In the genomic region with DNA sequence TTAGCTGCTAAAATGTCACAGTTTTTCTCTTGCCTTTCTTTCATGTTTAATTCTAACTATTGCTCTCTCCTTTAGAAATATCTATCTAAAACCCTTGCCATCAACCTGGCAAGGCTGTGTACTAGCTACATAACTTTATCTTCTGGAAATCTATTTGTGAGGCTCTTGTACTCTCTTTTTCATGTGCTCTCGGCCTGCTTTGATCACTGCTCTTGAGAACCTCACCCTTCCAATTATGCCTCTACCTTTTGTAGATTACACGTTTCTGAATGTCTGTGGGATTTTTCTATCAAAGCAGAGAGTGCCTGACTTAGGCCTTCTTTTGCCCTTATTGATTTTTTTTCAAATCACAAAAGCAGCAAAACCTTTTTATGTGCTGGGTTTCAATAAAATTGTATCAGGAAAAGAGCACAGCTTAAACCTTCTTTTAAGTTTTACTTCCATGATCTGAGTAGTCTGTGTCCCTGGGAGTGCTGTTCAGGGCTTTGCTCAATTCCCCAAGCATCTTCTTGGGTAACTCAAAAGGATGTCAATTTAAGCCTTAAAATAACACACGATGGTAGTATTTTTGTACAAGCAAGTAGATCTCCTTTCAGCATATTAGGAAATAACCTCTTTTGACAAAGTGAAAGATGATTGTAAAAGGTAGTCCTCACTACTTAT, we compare ENCODE assay signal across 30 mouse cellular contexts.
A peak's percentile ranks its signal among the peaks of the same experiment; 100 is the strongest.
DNase-seq lines count a peak whose midpoint lies in the region; ATAC-seq lines count a peak whose summit lies in the region.
"Had no signal": no experiment of that assay in that cellular context is flagged by ENCODE, and none has a peak within 500 bp of the region (broad histone marks: within the 10 kb centered on the region; RNA-seq: fewer than 3 reads in every experiment).

No protein-coding gene starts in this region.

- peak; percentile 33 for DNase-seq in forebrain, embryonic 14.5 days (ENCODE audit: low spot score)
- peak; percentile 37 for DNase-seq in midbrain, embryonic 14.5 days
- DNase-seq in midbrain, embryonic 10.5 days (ENCODE audit: low spot score): no peak
- DNase-seq in brain, adult 2 months (ENCODE audit: low read depth, low spot score): peak; percentile 7
- DNase-seq in brain, embryonic 18.5 days (ENCODE audit: low read depth, low spot score): peak; percentile 8
- no peak for DNase-seq in right cerebral cortex, postnatal 10 days (ENCODE audit: low spot score in 2 of 2)
- DNase-seq in hindbrain, embryonic 14.5 days (ENCODE audit: low spot score): no peak
- DNase-seq: adrenal gland, adult 8-10 months; adrenal gland, postnatal 14 days; adrenal gland, postnatal 36 days; B cell, adult 2 months; cerebellum, adult 11 months; cerebellum, adult 18-20 months; cerebellum, adult 8-10 months; cerebellum, adult 9-11 months; cerebellum, postnatal 14 days; cerebellum, postnatal 36 days; embryo, embryonic 11 days had no signal

- 62% methylated on average over 3 of the region's 3 CpGs for WGBS in forebrain, embryonic 14.5 days
- WGBS in forebrain, embryonic 12.5 days: 64% methylated on average over 3 of the region's 3 CpGs
- 60% methylated on average over 3 of the region's 3 CpGs for WGBS in midbrain, embryonic 14.5 days
- 75% methylated on average over 3 of the region's 3 CpGs for WGBS in midbrain, embryonic 10.5 days
- 68% methylated on average over 3 of the region's 3 CpGs for whole genome bisulfite sequencing in hindbrain, embryonic 14.5 days

- H3K9me3 ChIP-seq in forebrain, embryonic 14.5 days (replicated peaks; ENCODE audit: control insufficient read depth, low read length): no peaks in the 10 kb centered on the region
- H3K9me3 ChIP-seq in forebrain, embryonic 12.5 days: no peaks in the 10 kb centered on the region
- no peaks in the 10 kb centered on the region for H3K9me3 ChIP-seq in midbrain, embryonic 14.5 days (ENCODE audit: control insufficient read depth, low read length)
- no peaks in the 10 kb centered on the region for H3K9me3 ChIP-seq in midbrain, embryonic 10.5 days (replicated peaks)
- no peaks in the 10 kb centered on the region for H3K9me3 ChIP-seq in hindbrain, embryonic 14.5 days (ENCODE audit: control insufficient read depth, low read length)
- H3K9me3 ChIP-seq: embryonic facial prominence, embryonic 13.5 days; embryonic facial prominence, embryonic 15.5 days; forebrain, embryonic 10.5 days; forebrain, embryonic 13.5 days had no signal

- H3K36me3 ChIP-seq in forebrain, embryonic 14.5 days (ENCODE audit: control insufficient read depth, insufficient read depth, low read length): no peaks in the 10 kb centered on the region
- no peaks in the 10 kb centered on the region for H3K36me3 ChIP-seq in forebrain, embryonic 12.5 days (replicated peaks)
- no peaks in the 10 kb centered on the region for H3K36me3 ChIP-seq in midbrain, embryonic 14.5 days (ENCODE audit: control insufficient read depth, insufficient read depth, low read length)
- H3K36me3 ChIP-seq in midbrain, embryonic 10.5 days: no peaks in the 10 kb centered on the region
- no peaks in the 10 kb centered on the region for H3K36me3 ChIP-seq in hindbrain, embryonic 14.5 days (replicated peaks; ENCODE audit: control insufficient read depth, insufficient read depth)
- H3K36me3 ChIP-seq: embryonic facial prominence, embryonic 13.5 days; embryonic facial prominence, embryonic 15.5 days; forebrain, embryonic 10.5 days; G1E had no signal

- H3K27me3 ChIP-seq in forebrain, embryonic 14.5 days (replicated peaks; ENCODE audit: control insufficient read depth, insufficient read depth, low read length): no peaks in the 10 kb centered on the region
- H3K27me3 ChIP-seq in forebrain, embryonic 12.5 days: no peaks in the 10 kb centered on the region
- no peaks in the 10 kb centered on the region for H3K27me3 ChIP-seq in midbrain, embryonic 14.5 days (ENCODE audit: control insufficient read depth, insufficient read depth, low read length)
- no peaks in the 10 kb centered on the region for H3K27me3 ChIP-seq in midbrain, embryonic 10.5 days (ENCODE audit: low read depth, poor library complexity, severe bottlenecking)
- H3K27me3 ChIP-seq in hindbrain, embryonic 14.5 days (ENCODE audit: control insufficient read depth, insufficient read depth, low read length): no peaks in the 10 kb centered on the region
- H3K27me3 ChIP-seq: CH12.LX; embryonic facial prominence, embryonic 13.5 days; embryonic facial prominence, embryonic 15.5 days; forebrain, embryonic 13.5 days; Patski had no signal

- H3K4me3 ChIP-seq in forebrain, embryonic 14.5 days (ENCODE audit: low read depth, low read length): no peak overlapping the region
- no peak overlapping the region for H3K4me3 ChIP-seq in forebrain, embryonic 12.5 days (replicated peaks)
- H3K4me3 ChIP-seq in midbrain, embryonic 14.5 days (replicated peaks; ENCODE audit: low read depth, low read length): no peak overlapping the region
- no peak overlapping the region for H3K4me3 ChIP-seq in midbrain, embryonic 10.5 days
- H3K4me3 ChIP-seq in hindbrain, embryonic 14.5 days (replicated peaks; ENCODE audit: low read length): no peak overlapping the region
- H3K4me3 ChIP-seq: embryonic facial prominence, embryonic 13.5 days; embryonic facial prominence, embryonic 15.5 days; erythroblast, embryonic 14.5 days; forebrain, embryonic 10.5 days; forebrain, embryonic 13.5 days had no signal

- H3K9ac ChIP-seq in forebrain, embryonic 14.5 days (ENCODE audit: low read length): no peak overlapping the region
- H3K9ac ChIP-seq in forebrain, embryonic 12.5 days: no peak overlapping the region
- H3K9ac ChIP-seq in midbrain, embryonic 14.5 days (replicated peaks; ENCODE audit: low read length): no peak overlapping the region
- H3K9ac ChIP-seq in hindbrain, embryonic 14.5 days: no peak overlapping the region
- H3K9ac ChIP-seq: embryonic facial prominence, embryonic 13.5 days; embryonic facial prominence, embryonic 15.5 days; forebrain, embryonic 13.5 days had no signal

- H3K4me1 ChIP-seq in forebrain, embryonic 14.5 days (ENCODE audit: control insufficient read depth, insufficient read depth, low read length): no peaks in the 10 kb centered on the region
- no peaks in the 10 kb centered on the region for H3K4me1 ChIP-seq in forebrain, embryonic 12.5 days
- no peaks in the 10 kb centered on the region for H3K4me1 ChIP-seq in midbrain, embryonic 14.5 days (ENCODE audit: control insufficient read depth, insufficient read depth, low read length)
- no peaks in the 10 kb centered on the region for H3K4me1 ChIP-seq in midbrain, embryonic 10.5 days
- H3K4me1 ChIP-seq in hindbrain, embryonic 14.5 days (replicated peaks; ENCODE audit: control insufficient read depth, insufficient read depth, low read length): no peaks in the 10 kb centered on the region
- H3K4me1 ChIP-seq: embryonic facial prominence, embryonic 13.5 days; embryonic facial prominence, embryonic 15.5 days; forebrain, embryonic 10.5 days; forebrain, embryonic 13.5 days had no signal

- peak; percentile 44; the same call in 1 of the 2 replicates for ATAC-seq in forebrain, embryonic 14.5 days
- no peak for ATAC-seq in forebrain, embryonic 12.5 days (ENCODE audit: low FRiP score)
- no peak for ATAC-seq in midbrain, embryonic 14.5 days (ENCODE audit: low FRiP score, low TSS enrichment)
- ATAC-seq in hindbrain, embryonic 14.5 days (ENCODE audit: low FRiP score): no peak
- ATAC-seq: activated CD4-positive, CD25-positive, alpha-beta regulatory T cell, adult 4 months; CD4-positive, CD25-positive, alpha-beta regulatory T cell, adult 4 months; forebrain, embryonic 13.5 days; forebrain, embryonic 16.5 days; Patski had no signal

- no peak overlapping the region for H3K27ac ChIP-seq in forebrain, embryonic 14.5 days (ENCODE audit: low read depth, low read length)
- no peak overlapping the region for H3K27ac ChIP-seq in forebrain, embryonic 12.5 days
- no peak overlapping the region for H3K27ac ChIP-seq in midbrain, embryonic 14.5 days (replicated peaks; ENCODE audit: low read depth, low read length)
- no peak overlapping the region for H3K27ac ChIP-seq in midbrain, embryonic 10.5 days (replicated peaks)
- H3K27ac ChIP-seq in hindbrain, embryonic 14.5 days: no peak overlapping the region
- H3K27ac ChIP-seq: embryonic facial prominence, embryonic 13.5 days; embryonic facial prominence, embryonic 15.5 days; forebrain, embryonic 10.5 days; forebrain, embryonic 13.5 days had no signal

- H3K4me2 ChIP-seq in forebrain, embryonic 14.5 days (ENCODE audit: low read length): no peak overlapping the region
- no peak overlapping the region for H3K4me2 ChIP-seq in forebrain, embryonic 12.5 days
- no peak overlapping the region for H3K4me2 ChIP-seq in midbrain, embryonic 14.5 days (ENCODE audit: low read length)
- H3K4me2 ChIP-seq in hindbrain, embryonic 14.5 days (replicated peaks): no peak overlapping the region
- H3K4me2 ChIP-seq: embryonic facial prominence, embryonic 13.5 days; embryonic facial prominence, embryonic 15.5 days; forebrain, embryonic 13.5 days had no signal

Comparison
In these comparisons a context has a peak if more than half of its experiments do, and no peak if none do; other contexts are left out.
1. DNase-seq: peak in forebrain, embryonic 14.5 days (single experiment), midbrain, embryonic 14.5 days (single experiment), brain, adult 2 months (single experiment) and brain, embryonic 18.5 days (single experiment); none in midbrain, embryonic 10.5 days (single experiment), right cerebral cortex, postnatal 10 days (0 of 2) and hindbrain, embryonic 14.5 days (single experiment).